Mouse (Mus musculus): Measurements from ENCODE around the gene Clic5.
"Not testable (repeated sequence)": the region's sequence is repeated elsewhere in the genome, so short reads cannot be mapped to it uniquely, and the experiment has no call there.

The Clic5 gene

DNA sequence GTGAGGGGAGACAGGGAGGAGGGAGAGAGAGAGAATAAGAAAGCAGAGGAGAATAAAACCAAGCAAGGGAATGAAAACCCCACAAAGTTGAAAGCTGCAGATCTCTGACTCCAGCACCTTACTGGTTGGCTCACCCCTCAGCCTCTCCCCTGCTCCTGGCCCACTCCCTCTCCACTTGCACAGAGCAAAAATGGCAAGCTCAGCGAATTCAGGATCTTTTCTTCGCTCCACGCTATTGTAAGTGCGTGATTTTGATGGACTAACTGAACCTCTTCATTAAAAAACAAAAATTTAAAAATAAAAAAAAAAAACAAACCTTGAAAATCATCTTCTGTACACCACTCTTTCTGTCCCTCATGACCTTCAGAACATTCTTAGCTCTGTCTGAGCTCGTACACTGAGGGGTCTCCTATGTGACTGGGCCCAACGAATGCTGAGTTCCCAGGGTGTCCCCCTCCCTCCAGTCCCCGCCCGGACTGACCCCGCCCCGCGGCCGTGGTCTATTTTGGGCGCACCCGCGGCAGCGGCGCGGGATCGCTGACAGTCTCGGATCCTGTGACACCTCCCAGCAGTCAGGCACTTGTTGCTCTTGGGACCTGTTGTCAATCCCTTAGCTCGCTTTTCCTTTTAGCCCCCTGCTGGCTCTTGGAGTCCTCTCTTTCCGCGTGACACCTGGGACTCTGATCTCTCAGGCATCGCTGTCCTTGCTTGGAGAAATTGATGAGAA lies at the start of gene Clic5:
Clic5 (plus strand) TSS at position 543 of the 727 bp plus-strand sequence.
- DNase-seq (ENCODE audit: low spot score in 2 of 2): no peak

GRCm38 (mm10) chr17:44145806-44146205 lies 42.6 kb upstream of the Clic5 start:
- DNase-seq (ENCODE audit: low spot score in 2 of 2): no peak

DNA sequence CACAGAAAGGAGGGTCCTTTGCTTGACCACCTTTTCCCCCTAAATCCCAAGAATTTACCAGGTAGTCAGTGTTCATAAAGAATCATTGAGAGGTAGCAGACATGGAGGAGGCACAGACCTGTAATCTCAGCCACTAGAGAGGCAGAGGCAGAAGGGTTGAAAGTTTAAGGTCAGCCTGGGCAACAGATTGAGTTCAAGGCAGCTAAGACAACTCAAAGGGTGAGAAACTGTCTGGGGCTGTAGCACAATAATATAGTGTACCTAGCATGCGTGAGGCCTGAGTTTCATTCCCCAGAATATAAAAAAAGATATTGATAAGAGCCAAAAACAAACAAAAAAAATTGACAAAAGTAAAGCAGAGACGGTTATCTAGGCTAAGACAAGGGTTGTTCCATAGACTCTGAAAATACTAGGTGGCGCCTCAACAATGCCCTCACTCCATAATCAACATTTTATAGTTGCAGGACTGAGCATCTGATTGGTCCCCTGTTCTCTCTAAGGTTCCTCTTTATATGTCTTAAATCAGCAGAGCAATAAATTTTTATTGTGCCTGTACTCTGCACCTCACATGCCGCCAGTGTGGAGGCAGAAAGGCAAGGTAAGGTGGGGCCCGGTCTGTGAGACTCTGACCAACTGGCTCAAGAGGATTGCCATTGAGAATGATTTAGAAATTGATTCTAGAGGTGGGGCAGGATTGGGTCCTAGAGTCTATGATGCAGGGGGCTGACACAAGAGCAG lies 40.1 kb upstream of the Clic5 start:
- DNase-seq (ENCODE audit: low spot score in 2 of 2): no peak

DNA sequence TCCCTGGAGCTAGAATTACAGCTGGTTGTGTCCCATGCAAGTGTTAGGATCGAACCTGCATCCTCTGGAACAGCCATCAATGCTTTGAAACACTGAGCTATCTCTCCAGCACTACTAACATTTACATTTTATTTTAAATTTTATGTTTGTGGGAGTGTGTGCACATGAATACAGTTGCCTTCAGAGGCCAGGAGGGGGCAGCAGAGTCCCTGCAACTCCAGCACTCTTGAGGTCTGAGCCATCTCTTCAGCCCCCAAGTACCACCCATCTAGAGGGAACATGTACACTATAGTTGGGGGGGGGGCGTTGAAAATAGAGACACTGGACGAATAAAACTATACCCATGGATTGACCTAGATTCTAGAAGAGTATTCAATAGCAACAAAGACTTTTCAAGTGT lies 37.3 kb upstream of the Clic5 start:
- no peak for DNase-seq (ENCODE audit: low spot score in 2 of 2)

GRCm38 (mm10) chr17:44151889-44152288 lies 36.5 kb upstream of the Clic5 start:
- no peak for DNase-seq (ENCODE audit: low spot score in 2 of 2)

- DNase-seq (ENCODE audit: low spot score in 2 of 2): no peak
Observed at GRCm38 (mm10) chr17:44153871-44154270, 34.5 kb upstream of the Clic5 start.

DNA sequence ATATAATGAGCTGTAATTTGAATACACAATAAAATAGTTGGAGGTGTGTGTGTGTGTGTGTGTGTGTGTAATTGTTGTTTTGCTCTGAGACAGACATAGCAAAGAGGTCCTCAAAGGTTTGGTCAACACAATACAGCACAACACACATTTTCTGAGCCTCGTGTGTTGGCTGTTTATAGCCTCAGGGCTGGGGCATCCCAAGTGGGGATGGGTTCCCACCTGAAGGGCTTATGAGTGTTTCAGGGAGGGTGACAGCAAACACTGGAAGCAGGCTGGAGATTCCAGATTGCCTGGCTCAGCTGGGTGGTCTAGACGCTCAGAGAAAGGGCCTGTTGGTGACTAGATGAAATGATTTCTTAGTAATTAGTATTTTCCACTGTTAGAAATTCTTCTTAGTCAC lies 33.2 kb upstream of the Clic5 start:
- DNase-seq (ENCODE audit: low spot score in 2 of 2): no peak

- no peak for DNase-seq (ENCODE audit: low spot score in 2 of 2)
Observed at GRCm38 (mm10) chr17:44158186-44158585, 30.2 kb upstream of the Clic5 start.

DNA sequence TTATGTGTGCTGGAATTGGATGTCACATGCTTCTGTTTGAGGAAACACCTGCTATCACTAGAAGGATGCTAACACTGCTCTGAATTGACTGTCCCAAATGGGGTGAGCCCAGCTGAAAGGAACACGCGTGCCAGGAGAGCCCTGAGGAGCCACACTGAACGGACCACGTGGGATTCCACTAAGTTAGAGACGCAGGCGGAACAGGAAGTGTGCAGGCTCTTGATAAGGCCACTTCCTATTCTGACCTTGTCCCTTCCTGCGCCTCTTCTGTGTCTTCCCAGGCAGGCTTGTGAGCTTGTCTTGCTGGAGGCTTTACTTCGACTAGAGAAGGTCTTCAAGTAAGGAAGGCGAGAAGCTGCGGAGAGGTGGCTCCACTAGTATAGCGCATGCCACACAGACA lies 27.9 kb upstream of the Clic5 start:
- no peak for DNase-seq (ENCODE audit: low spot score in 2 of 2)

GRCm38 (mm10) chr17:44162514-44162913 lies 25.9 kb upstream of the Clic5 start:
- DNase-seq (ENCODE audit: low spot score in 2 of 2): no peak

GRCm38 (mm10) chr17:44162935-44163334 lies 25.4 kb upstream of the Clic5 start:
- no peak for DNase-seq (ENCODE audit: low spot score in 2 of 2)

DNA sequence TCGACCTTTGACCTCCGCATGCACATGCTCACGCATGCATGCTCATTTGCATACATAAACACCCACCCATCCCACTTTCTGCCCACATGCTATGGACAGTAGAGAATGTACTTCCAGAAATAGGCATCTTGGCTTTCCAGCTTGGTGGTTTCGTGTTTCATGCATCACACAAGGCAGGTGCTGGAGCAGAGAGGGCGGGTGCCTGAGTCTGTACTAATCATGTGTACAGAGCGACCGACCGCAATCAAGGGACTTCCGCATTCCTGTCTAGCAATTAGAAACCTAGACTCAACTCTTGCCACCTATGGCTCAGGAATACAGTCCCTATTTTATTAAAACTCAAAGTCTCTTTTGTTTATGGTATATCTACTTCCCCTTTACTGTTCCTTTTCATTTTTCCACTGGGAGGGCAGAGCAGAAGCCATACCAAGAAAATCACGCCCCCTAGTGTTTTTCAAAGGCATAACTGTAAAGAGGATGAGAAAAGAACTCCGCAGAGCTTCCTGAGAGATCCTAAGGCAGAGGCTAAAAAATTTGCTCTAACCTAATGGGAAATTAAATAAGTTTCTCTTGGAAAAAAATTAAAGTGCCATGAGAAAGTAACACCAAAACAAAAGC lies 22.5 kb upstream of the Clic5 start:
- no peak for DNase-seq (ENCODE audit: low spot score in 2 of 2)

DNA sequence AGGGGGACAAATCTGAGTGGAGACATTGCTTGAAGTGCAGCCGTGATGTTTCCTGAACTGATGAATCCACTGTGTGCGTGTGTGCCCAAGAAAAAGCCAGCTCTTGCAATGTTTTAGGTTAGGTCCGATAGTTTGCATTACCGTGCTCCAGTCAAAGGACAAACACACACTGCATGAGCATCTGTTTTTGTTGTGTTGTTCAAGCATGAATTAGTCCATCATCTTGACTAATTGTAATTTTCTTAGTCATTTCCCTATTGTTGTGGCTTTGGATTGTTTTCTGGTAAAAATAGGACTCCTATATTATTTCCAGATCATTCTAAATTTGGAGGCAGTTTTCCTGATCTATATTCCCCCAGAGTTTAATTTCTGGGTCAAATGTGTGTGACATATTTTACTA lies 18.7 kb upstream of the Clic5 start:
- no peak for DNase-seq (ENCODE audit: low spot score in 2 of 2)

DNA sequence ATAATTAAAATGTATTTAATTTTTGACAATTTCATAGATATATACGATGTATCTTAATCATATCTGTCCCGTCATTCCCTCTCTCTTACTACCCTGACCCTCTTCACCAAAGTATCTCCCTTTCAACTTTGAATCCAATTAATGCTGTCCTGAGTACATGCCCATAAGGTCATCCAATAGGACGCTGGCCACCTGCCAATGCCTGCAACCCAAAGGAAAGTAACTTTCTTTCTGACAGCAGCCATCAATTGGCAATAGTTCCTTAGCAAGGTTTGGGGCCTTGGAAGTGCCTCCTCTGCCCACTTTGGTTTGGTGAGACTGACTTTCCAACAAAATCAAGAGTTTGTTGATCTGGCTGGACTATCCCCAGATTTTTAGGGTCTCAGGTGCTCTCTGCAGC lies 18.1 kb upstream of the Clic5 start:
- no peak for DNase-seq (ENCODE audit: low spot score in 2 of 2)

DNA sequence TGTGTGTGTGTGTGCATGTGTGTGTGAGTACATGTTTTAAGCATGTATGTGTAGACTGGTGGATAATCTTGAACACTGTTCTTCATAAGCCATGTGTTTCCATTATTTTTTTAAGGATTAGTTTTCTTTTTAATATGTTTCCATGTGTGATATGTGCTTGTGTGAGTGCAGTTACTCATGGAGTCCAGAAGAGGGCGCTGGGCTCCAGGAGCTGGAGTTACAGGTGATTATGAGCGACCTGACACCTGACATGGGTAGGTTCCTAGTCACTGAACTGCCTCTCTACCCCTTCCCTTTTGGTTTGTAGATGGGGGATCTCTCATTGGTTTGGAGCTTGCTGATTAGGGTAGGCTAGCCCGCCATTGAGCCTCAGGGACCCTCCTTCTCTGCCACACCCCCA lies 16.5 kb upstream of the Clic5 start:
- DNase-seq (ENCODE audit: low spot score in 2 of 2): no peak

DNA sequence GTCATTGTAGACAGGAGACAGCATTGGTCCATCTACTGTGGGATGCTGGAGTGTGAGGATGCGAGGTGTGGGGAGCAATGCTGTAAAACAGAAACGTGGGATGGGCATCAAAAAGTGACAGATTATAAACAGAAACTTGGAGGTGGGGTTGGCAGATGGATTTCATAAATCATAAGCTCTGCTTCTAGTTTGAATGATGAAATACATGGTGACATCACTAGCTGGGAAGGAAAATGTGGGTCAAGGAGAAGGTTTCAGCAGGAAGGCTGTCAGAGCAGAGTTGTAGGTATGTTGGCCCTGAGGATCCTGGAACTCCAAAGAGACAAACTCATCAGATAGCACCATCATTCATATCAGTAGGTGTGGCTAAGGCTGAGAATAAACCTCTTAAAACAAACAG lies 15.0 kb upstream of the Clic5 start:
- no peak for DNase-seq (ENCODE audit: low spot score in 2 of 2)

- no peak for DNase-seq (ENCODE audit: low spot score in 2 of 2)
Observed at GRCm38 (mm10) chr17:44177291-44177690, 11.1 kb upstream of the Clic5 start.

- no peak for DNase-seq (ENCODE audit: low spot score in 2 of 2)
Observed at GRCm38 (mm10) chr17:44181346-44181745, 7.0 kb upstream of the Clic5 start.

DNA sequence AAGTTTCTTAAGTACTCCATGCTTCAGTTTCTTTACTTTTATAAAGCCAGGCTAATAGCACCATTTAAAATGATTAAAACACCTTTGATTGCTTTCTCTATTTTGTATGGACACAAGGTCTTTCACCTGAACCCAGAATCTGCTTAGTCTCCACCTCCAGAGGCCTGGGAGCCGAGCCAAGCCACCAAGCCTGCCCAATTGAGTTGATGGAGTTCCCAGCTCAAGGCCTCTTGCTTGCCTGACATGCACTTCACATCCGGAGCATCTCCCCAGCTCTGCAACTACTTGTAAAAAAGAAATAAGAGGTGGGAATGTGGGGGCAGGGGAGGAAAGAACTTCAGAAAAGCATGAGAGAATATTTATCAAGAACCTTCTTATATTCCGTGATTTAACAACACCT lies 1.5 kb upstream of the Clic5 start:
- no peak for DNase-seq (ENCODE audit: low spot score in 2 of 2)

GRCm38 (mm10) chr17:44187537-44187936 lies 847 bp upstream of the Clic5 start:
- not testable (repeated sequence) for DNase-seq (ENCODE audit: low spot score in 2 of 2)

DNA sequence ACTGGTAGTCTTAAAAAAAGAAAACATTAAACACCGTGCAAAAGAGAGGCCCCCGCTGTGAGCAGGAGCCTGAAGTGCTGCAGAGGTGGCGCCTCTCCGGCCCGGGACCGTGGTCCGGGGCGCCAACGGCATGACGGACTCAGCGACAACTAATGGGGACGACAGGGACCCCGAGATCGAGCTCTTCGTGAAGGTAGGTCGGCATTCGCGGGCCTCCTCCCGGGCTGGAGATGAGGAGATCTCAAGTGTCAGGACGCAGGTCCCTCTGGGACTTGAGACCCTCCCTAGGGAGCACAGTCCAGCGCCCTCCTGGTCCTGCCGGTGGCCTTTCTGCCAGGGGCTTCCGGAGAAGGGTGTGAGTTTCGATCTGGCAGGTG lies 373 bp downstream of the Clic5 start:
- no peak for DNase-seq (ENCODE audit: low spot score in 2 of 2)

GRCm38 (mm10) chr17:44189696-44190095 lies 1.3 kb downstream of the Clic5 start:
- no peak for DNase-seq (ENCODE audit: low spot score in 2 of 2)

DNA sequence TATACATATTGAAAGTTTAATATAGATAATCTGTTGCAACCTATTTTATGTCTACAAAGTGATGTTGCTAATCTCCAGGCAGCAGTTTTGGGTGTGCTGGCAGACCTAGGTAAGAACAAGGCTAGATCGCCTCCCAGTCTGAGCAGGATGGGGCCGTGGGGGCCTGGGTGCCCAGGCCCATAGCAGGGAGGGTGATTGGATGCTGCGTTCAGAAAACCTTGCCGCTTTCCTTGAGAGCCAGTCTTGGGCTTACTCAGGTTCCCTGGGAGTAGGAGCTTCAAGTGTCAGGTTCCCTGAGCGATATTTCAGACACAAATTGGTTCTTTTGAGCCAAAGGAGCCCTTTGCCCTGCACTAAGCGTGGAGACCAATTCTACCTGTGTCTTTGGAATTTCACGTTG lies 1.9 kb downstream of the Clic5 start:
- DNase-seq (ENCODE audit: low spot score in 2 of 2): no peak

All from frontal cortex, postnatal 14 days (tissue).